Mouse (Mus musculus): ENCODE data around the gene Atp9a. TPM values are rescaled to one million over a fixed set of nuclear protein-coding genes. Genes with fewer than 3 reads are reported as not detected.
"Not testable (repeated sequence)": the region's sequence is repeated elsewhere in the genome, so short reads cannot be mapped to it uniquely, and the experiment has no call there.

Gene Atp9a
- total RNA-seq, 2 experiments from 2014 or later: 339 to 358 TPM

DNA sequence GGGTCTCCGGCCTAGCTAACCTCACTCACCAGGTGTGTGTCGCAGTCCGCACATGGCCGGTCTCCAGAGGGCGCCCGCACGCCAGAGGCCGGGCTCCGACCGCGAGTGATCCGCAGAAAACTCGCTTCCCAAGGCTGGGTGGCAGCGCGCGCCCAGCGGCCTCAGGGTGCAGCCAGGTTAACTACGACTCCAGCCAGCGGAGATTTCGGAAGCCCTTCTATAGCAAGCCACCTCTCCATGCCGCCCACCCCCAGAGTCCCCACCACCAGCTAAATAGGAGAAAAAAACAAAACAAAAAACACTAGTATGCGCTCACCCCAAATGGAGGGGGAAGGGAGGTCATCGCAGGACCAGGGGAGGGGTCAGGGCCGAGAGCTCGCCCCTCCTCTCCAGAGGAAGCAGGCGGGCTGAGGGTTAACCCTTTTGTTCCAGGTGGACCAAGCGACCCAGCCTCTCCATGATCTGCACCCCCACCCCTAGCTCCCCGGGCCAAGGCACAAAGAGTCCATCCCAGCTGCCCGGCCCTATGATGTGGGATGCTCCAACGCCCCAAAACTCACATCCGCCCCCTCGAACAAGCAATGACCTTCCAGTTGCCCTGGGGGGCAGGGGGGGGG is 23.0 kb upstream of the Atp9a start:
- Histone ChIP-seq H3K27ac (no peak overlapping the region), H3K4me3 (peak overlapping the region; percentile 41; the same call in 1 of the 2 replicates)
- peak; percentile 29 to 43 for DNase-seq (ENCODE audit: low spot score in 2 of 2)
- TF ChIP-seq CTCF (conservative IDR thresholded peaks at IDR 0.05): peak; percentile 70

DNA sequence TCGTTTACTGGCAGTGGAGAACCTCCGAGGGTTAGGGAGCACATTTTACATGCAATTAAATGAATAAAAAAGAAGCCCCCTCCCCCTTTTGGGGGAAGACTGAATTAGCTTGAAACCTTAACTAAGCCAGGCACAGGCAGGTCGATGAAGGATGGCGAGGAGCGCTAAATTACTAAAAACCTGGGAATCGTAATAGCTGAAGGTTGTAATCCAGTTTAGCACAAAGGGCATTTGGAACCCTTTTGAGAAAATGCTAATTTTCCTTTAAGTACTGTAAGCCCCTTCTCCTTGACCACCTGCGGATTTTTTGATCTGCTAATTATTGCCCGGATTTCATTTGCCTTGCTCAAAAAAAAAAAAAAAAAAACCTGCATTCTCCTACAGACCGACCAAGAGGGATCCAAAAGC is 22.3 kb upstream of the Atp9a start:
- no peak for TF ChIP-seq CTCF (conservative IDR thresholded peaks at IDR 0.05)
- no peak overlapping the region for H3K27ac ChIP-seq
- DNase-seq (ENCODE audit: low spot score in 2 of 2): no peak
- H3K4me3 ChIP-seq: no peak overlapping the region

DNA sequence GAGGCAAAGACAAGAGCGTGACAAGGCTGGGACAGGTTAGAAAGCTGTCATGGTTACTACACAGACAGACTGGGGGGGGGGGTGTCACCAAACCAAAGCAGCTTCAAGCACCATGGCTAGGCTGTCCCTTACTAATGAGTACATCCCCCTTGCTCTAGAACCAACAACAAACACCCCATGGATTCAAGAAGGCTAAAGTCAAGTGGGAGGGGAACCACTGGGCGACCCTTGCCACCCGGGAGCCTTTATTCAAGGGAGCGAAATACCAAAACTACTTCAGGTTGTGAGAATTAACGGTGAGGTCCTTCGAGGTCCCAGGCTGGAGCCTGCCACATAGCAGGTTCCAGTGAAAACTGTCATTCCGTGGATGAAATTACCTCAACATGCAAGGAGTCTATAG is 21.6 kb upstream of the Atp9a start:
- TF ChIP-seq CTCF (conservative IDR thresholded peaks at IDR 0.05): no peak
- Histone ChIP-seq H3K27ac (no peak overlapping the region), H3K4me3 (no peak overlapping the region)
- no peak for DNase-seq (ENCODE audit: low spot score in 2 of 2)

DNA sequence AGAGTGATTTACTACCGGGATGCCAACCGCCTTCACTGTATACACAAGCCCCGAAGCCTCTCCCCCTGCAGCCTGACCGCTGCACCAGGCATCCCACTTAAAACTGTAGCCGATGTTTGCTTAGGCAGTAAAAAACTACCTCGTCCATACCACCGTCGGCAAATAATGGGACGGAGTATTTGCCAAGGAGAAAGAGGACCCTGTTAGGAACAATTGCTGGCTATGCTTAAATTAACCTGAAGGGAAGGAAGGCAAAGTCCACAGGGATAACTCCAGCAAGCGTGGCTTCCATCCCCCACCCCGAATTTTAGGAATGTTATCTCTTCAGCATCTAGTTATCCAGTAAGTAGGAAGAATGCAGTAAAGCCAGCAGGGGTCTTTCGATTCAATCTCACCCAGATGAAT is 20.2 kb upstream of the Atp9a start:
- H3K27ac ChIP-seq: no peak overlapping the region
- no peak for TF ChIP-seq CTCF (conservative IDR thresholded peaks at IDR 0.05)
- no peak for DNase-seq (ENCODE audit: low spot score in 2 of 2)
- no peak overlapping the region for H3K4me3 ChIP-seq

DNA sequence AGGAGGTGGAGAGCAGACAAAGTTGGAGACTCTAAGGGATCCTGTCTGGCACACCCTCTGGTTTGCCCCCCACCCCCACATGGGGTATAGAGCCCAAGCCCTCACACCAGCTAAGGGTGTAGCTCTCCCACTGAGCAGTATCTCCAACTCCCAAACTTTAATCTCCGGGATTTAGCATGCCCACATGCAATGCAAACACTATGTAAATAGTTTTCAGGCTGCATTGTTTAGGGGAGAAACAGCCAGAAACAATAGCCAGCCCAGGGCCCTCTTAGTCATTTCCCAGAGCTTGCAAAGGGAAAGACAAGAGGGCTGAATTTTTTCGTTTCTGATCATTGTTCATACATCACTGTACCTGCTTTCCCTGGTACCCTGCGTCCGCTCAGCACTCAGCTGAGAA is 19.7 kb upstream of the Atp9a start:
- H3K27ac ChIP-seq: no peak overlapping the region
- no peak overlapping the region for H3K4me3 ChIP-seq
- TF ChIP-seq CTCF (conservative IDR thresholded peaks at IDR 0.05): no peak
- DNase-seq (ENCODE audit: low spot score in 2 of 2): no peak

DNA sequence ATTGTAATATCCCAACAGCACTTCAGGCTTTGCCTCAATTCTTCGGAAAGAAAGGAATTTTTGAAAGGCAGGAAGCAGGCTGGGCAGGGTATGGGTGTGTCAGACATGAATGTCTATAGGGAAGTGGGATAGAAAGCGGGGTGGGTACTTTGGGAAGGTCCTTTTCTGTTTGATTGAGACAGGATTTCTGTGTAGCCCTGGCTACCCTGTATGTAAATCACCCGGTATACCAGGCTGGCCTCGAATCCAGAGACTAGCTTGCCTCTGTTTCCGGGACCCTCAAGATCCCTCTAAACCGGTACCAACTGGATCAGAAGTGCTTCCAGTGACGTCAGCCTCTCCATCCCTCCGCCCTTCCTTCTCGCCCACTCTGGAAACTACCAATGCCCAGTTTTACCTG is 18.9 kb upstream of the Atp9a start:
- Histone ChIP-seq H3K27ac (no peak overlapping the region), H3K4me3 (no peak overlapping the region)
- no peak for TF ChIP-seq CTCF (conservative IDR thresholded peaks at IDR 0.05)
- no peak for DNase-seq (ENCODE audit: low spot score in 2 of 2)

DNA sequence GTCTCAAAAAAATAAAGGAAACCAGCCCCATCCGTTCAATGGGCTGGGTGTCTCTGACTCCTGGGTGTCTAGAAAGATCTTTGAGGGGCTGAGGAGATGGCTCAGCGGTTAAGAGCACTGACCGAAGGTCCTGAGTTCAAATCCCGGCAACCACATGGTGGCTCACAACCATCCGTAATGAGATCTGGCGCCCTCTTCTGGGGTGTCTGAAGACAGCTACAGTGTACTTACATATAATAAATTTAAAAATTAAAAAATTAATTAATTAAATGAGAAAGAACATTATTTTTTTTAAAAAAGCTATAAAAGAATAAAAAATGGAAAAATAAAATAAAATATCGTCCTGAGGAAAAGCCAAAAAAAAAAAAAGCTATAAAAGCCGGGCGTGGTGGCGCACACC is 2.2 kb upstream of the Atp9a start:
- H3K4me3 ChIP-seq; H3K27ac ChIP-seq; DNase-seq (ENCODE audit: low spot score in 2 of 2): not testable (repeated sequence)
- peak; percentile 63 for TF ChIP-seq CTCF (conservative IDR thresholded peaks at IDR 0.05)

DNA sequence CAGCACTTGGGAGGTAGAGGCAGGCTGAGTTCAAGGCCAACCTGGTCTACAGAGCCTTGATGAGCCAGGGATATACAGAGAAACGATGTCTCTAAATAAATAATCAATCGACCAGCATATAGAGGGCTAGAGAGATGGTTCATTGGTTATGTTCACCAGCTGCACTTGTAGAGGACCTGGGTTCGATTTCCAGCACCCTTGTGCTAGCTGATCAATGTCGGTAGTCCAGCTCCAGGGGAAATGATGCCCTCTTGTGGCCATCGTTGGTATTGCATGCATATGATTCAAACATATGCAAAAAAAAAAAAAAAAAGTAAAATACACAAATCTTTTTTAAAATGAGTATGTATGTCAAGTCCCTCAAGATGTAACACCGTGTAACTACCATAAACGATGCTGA is 440 bp upstream of the Atp9a start:
- peak overlapping the region; percentile 68 for H3K4me3 ChIP-seq
- peak; percentile 85 for TF ChIP-seq CTCF (conservative IDR thresholded peaks at IDR 0.05)
- peak in 1 of 2 experiments; percentile 44 for DNase-seq (ENCODE audit: low spot score in 2 of 2)
- H3K27ac ChIP-seq: peak overlapping the region; percentile 94

DNA sequence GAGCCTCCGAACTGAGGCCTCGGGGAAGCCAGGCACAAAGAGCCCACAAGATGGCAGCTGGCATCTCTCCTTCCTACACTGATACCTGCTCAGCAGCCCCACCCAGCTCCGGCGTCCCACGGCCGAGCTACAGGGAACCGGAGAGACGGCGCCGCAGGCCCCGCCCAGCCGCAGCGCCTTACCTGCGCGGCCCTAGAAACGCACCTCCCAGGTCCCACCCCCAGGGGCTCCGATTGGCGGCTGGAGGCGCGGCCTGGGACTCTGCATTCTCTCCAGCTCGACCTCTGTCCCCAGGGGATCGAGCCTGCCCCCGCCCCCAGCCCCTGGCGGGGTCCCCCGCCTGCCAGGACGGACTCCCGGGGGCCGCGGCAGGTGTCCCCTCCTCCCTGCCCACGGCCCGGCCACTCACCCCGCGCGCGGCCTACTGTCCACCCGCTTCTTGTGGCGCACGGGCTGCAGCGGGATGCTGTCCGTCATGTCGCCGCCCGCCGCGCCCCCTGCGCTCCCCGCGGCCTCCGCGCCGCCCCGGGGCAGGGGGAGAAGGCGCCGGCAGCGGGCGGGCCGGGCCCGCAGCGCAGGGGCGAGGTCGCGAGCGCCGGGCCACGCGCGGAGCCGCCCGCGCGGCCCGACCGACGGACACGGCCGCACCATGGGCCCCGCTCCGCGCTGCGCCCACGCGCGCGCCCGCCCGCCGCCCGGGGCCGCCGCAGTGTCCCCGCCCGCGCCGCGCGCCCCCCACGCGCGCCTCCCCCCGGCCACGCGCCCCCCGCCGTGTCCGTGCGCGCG is 743 bp downstream of the Atp9a start:
- H3K4me3 ChIP-seq: peak overlapping the region; percentile 73
- H3K27ac ChIP-seq: peak overlapping the region; percentile 95
- peak; percentile 60 for TF ChIP-seq CTCF (conservative IDR thresholded peaks at IDR 0.05)

DNA sequence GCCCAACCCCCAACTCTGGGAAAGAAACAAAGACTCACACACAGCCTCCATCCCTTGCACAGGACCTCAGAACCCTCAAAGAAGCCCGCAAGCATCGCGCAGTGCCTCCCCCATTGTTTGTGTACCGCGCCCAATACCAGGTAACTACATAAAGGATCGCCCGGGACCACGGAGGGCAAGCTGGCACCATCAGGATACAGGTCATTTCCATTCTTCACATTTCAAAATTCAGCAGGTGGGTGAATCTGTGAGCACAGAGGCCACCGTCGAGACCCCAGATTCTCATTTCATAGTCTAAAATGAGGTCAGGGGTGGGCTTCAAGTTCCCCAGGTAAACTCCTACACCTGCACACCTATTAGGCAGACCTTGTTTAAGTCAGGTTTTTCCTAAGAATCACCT is 1.7 kb downstream of the Atp9a start:
- H3K27ac ChIP-seq: no peak overlapping the region
- DNase-seq (ENCODE audit: low spot score in 2 of 2): no peak

More for the DNA sequence above, 743 bp downstream of the Atp9a start:
- peak; percentile 66 to 70 for DNase-seq (ENCODE audit: low spot score in 2 of 2)

DNA sequence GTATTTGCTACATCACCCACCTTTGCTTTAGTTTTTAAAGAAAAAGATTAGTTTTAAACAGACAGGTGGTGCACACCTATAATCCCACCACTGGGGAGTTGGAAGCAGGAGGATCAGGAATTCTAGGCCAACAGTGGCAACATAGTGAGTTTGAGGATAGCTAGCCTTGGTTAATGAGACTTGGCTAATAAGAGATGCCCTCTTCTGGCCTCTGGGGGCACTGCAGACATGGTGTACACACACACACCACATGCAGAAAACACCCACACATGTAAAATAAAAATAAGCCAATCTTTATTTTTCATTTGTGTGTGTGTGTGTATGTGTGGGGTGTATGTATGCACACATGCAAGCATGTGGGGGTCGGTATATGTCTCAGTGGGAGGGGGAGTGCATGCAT is 3.4 kb downstream of the Atp9a start:
- Histone ChIP-seq H3K4me3 (no peak overlapping the region), H3K27ac (no peak overlapping the region)
- TF ChIP-seq CTCF (conservative IDR thresholded peaks at IDR 0.05): peak; percentile 60
- no peak for DNase-seq (ENCODE audit: low spot score in 2 of 2)

More for the DNA sequence above, 1.7 kb downstream of the Atp9a start:
- TF ChIP-seq CTCF (conservative IDR thresholded peaks at IDR 0.05): no peak
- peak overlapping the region; percentile 73 for H3K4me3 ChIP-seq

DNA sequence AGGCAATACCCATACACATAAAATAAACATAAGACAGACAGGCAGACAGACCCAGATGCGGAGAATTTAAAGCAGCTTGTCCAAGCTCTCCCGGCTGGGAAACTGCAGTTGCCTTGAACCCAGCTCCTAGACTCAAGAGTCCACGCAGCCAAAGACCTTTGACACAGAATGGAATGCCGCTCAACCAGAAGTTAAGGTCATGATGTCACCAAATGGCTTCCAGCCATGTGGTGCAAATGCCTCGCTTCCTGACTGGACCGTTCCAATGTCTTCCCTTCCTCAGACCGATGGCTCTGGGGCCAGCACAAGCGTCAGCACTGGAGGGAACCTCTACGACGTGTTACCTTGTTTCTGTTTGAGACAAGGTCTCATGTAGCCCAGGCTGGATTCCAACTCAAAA is 4.3 kb downstream of the Atp9a start:
- no peak overlapping the region for H3K4me3 ChIP-seq
- H3K27ac ChIP-seq: no peak overlapping the region
- no peak for DNase-seq (ENCODE audit: low spot score in 2 of 2)
- TF ChIP-seq CTCF (conservative IDR thresholded peaks at IDR 0.05): no peak

DNA sequence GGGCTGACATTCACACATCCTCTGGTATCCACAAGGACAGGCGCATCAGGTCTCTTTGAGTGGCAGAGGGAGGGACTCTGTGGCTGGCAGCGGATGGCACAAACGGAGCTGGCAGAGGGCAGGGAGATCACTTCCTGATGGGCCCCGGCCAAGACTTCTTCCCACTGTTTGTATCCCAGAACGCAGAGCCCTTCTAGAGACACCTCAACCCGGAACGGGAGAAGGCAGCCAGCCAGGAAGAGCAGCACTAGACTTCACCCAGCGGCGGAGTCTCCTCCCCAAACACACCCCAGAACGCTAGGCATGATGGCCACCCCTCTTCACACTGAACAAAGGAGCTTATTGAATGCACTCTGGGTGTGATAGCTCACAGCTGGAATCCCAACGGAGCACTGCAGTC is 8.2 kb downstream of the Atp9a start:
- peak overlapping the region; percentile 74; the same call in 1 of the 2 replicates for H3K27ac ChIP-seq
- DNase-seq (ENCODE audit: low spot score in 2 of 2): peak in 1 of 2 experiments; percentile 53

DNA sequence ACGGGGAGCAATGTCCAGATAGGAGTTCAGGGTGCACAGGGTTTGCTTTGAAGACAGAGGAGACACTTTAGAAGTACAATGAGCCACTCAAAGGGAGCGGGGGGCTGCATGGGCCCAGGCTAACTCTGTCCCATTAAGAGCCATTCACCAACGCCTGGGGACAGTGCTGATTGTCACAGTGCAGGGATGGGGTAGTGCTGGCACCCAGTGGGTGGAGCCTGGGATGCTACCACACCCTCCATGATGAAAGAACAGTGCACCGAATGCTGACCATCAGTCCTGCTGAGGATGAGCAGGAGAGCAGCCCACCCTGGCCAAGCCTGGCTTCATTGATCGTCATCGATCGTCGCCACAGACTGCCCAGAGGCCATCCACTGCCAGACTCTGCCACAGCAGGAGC is 11.0 kb downstream of the Atp9a start:
- no peak overlapping the region for H3K4me3 ChIP-seq
- DNase-seq (ENCODE audit: low spot score in 2 of 2): no peak
- H3K27ac ChIP-seq: peak overlapping the region; percentile 51; the same call in 1 of the 2 replicates
- TF ChIP-seq CTCF (conservative IDR thresholded peaks at IDR 0.05): no peak

More for the DNA sequence above, 8.2 kb downstream of the Atp9a start:
- no peak for TF ChIP-seq CTCF (conservative IDR thresholded peaks at IDR 0.05)
- peak overlapping the region; percentile 34; the same call in 1 of the 2 replicates for H3K4me3 ChIP-seq
